Mouse (Mus musculus) embryonic fibroblast, embryonic 13.5 days (primary cell): ENCODE measurements around the gene Rere.

ENCODE experiments used
- CTCF ChIP-seq: IDR thresholded peaks from 2 replicates; pipeline ENCODE4 v1.5.1; 2011; ENCODE audit warnings: mild to moderate bottlenecking, control low read depth, low read length, moderate library complexity, borderline replicate concordance; ENCODE audit not compliant: insufficient read depth
- POLR2A ChIP-seq: IDR thresholded peaks from 2 replicates; pipeline ENCODE4 v1.6.1; 2011; ENCODE audit warnings: low read depth, mild to moderate bottlenecking, control low read depth, low read length, moderate library complexity

GRCm38 (mm10) chr4:150469274-150469673 is 187.8 kb downstream of the Rere start:
- TF ChIP-seq POLR2A: no peak
- TF ChIP-seq CTCF: no peak
